Mouse (Mus musculus) heart, postnatal 25 days (tissue): Measurements from ENCODE around the gene Smarcd1. TPM values are rescaled to one million over a fixed set of nuclear protein-coding genes. Genes with fewer than 3 reads are reported as not detected.
A peak's percentile ranks its signal among the peaks of the same experiment; 100 is the strongest.
"Not testable (repeated sequence)": the region's sequence is repeated elsewhere in the genome, so short reads cannot be mapped to it uniquely, and the experiment has no call there.

Source experiments
- DNase-seq: peaks from one replicate; pipeline ENCODE4 v3.0.0; 2022; ENCODE audit warnings: low spot score
- intact Hi-C: fragments of 180-260 bp; cut with DNase I; formaldehyde crosslinking; loops from one replicate; pipeline ENCODE4 v1.15.1; 2025
- total RNA-seq, 2 experiments: library from RNA; stranded (reverse); gene quantifications; 2 replicates each; pipeline ENCODE4 v1.2.3; 2021

Smarcd1 gene
- total RNA-seq, 2 experiments from 2014 or later, result 23.5 to 25.3 TPM

- intact Hi-C loops, result loop anchor here (10.0 kb wide), 1 partner anchor 673 kb away; no protein-coding TSS in a partner anchor
- no peak for DNase-seq
Measured at GRCm38 (mm10) chr15:99678063-99678800, 23.7 kb upstream of the Smarcd1 start.

- intact Hi-C loops, result loop anchor here (10.0 kb wide), 1 partner anchor 674 kb away; no protein-coding TSS in a partner anchor
- no peak for DNase-seq
Measured at GRCm38 (mm10) chr15:99679008-99679407, 22.9 kb upstream of the Smarcd1 start.

- no peak for DNase-seq
- intact Hi-C loops, result no loop called here
Measured at GRCm38 (mm10) chr15:99682880-99683279, 19.0 kb upstream of the Smarcd1 start.

DNA sequence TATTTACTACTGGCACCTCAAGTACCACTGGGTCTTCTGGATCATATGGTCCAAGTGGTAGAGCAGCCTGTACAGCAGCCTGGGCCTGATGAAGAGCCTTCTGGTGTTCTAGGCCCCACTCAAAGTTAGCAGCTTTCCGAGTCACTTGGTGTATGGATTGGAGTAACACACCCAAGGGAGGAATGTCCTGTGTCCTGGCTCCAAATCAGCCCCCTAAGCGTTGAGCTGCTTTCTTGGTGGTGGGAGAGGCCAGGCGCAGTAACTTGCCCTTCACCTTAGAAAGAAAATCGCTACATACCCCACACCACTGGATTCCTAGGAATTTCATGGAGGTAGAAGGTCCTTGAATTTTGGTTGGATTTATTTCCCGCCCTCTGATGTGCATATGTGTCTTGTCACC lies 17.8 kb upstream of the Smarcd1 start:
- DNase-seq, result no peak
- intact Hi-C loops, result no loop called here

DNA sequence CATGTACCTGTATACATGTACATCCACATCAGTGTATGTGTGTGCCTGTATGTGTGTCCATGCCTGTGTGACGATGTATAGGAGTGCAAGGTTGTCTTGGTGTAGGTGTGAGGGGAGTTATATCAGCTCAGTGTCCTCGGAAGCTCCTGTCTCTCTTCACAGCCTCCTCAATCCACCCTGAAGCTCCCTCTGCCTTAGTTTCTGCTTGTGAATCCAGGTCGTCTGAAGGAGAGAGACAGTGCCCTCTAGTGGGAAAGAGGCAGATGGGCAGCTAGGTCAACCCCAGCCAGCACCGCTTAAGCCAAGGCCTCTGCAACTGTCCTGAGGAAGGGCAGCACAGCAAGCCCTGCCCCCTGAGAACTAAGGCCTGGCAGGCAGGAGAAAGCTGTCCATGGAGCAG lies 13.2 kb upstream of the Smarcd1 start:
- no peak for DNase-seq
- intact Hi-C loops, result loop anchor here (1.0 to 5.0 kb wide), 2 partner anchors 92 to 191 kb away; no protein-coding TSS in a partner anchor

- intact Hi-C loops, result no loop called here
- DNase-seq, result no peak
Measured at GRCm38 (mm10) chr15:99690924-99691323, 11.0 kb upstream of the Smarcd1 start.

GRCm38 (mm10) chr15:99691976-99692375 lies 10.0 kb upstream of the Smarcd1 start:
- intact Hi-C loops, result no loop called here
- no peak for DNase-seq

DNA sequence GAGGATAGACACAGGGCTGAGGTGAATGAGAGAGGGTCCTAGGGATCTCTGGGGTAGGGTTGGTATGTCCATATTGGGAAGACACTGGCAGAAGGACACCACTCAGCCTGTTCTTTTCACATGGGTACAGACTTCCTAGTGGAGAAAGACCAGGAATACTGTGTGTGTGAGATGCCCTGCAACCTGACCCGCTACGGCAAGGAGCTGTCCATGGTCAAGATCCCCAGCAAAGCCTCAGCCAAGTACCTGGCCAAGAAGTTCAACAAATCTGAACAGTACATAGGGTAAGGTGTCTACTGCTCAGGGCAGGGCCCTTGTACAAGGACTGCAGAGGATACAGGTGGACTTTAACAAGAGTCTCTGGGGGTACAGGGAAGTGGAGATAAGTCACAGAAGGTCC lies 4.6 kb upstream of the Smarcd1 start:
- DNase-seq, result no peak
- intact Hi-C loops, result no loop called here

- intact Hi-C loops, result no loop called here
- no peak for DNase-seq
Measured at GRCm38 (mm10) chr15:99698533-99699085, 3.3 kb upstream of the Smarcd1 start.

- intact Hi-C loops, result no loop called here
- no peak for DNase-seq
Measured at GRCm38 (mm10) chr15:99699715-99700114, 2.2 kb upstream of the Smarcd1 start.

DNA sequence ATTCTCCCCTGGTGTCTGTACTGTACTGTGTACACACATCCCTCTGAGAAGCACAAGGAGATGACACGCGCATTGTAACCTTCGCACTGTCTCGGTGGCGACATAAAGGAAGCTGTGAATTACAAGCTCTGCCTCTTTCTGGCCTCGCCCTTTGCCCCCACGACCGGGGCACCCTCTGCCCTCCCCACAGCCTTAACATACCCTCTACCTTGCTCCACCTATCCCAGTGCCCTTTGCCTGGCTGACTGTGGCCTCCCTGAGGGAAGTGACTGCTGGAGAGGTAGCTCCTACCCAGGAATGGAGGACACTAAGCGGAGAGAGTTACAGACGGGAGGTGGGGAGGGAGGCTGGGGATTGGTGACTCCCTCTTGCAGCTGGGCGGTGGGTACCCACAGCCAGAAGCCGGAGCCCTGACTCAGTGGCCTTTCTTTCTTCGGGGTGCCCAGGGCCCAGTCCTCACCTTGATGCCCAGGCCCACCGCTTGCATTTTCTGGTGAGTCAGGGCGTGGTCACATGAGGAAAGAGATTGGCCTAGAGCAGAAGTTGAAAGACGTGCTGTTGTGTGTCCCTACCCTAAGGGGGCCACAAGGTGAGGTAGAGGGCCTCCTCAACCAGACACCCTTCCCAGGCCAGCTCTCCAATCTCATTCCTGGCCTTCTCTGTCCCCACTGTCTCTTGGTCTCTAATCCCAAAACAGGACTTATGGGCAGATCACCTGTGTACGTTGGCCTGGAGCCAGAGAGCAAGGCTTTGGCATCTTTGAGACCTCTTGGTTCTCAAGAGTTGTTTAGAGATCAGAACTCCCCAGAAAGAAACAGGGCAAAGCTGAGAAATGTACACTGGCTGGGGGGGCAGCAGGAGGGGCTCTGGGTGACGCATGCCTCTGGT lies 1.5 kb upstream of the Smarcd1 start:
- intact Hi-C loops, result no loop called here
- no peak for DNase-seq

- DNase-seq, intact Hi-C loops: not testable (repeated sequence)
Measured at GRCm38 (mm10) chr15:99701640-99701998, 310 bp upstream of the Smarcd1 start.

DNA sequence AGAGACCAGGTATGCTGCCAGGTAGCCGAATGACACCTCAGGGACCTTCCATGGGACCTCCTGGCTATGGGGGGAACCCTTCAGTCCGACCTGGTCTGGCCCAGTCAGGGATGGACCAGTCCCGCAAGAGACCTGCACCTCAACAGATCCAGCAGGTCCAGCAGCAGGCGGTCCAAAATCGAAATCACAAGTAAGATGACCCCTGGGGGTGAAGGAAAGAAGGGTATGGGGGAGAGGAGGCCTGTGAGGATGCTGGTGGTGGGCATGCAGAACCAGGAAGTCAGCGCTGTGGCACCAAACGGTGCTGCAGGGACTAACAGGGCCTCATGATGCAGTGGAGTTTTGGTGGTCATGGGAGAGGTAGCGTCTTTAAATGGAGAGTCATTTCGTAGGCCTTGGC lies 1.2 kb downstream of the Smarcd1 start:
- intact Hi-C loops, result loop anchor here (2.0 kb wide), 1 partner anchor 70 kb away; the partner anchor contains the start of gene Cers5
- no peak for DNase-seq

- DNase-seq, result no peak
- intact Hi-C loops, result loop anchor here (2.0 kb wide), 1 partner anchor 69 kb away; the partner anchor contains the start of gene Cers5
Measured at GRCm38 (mm10) chr15:99703676-99704040, 1.7 kb downstream of the Smarcd1 start.

DNA sequence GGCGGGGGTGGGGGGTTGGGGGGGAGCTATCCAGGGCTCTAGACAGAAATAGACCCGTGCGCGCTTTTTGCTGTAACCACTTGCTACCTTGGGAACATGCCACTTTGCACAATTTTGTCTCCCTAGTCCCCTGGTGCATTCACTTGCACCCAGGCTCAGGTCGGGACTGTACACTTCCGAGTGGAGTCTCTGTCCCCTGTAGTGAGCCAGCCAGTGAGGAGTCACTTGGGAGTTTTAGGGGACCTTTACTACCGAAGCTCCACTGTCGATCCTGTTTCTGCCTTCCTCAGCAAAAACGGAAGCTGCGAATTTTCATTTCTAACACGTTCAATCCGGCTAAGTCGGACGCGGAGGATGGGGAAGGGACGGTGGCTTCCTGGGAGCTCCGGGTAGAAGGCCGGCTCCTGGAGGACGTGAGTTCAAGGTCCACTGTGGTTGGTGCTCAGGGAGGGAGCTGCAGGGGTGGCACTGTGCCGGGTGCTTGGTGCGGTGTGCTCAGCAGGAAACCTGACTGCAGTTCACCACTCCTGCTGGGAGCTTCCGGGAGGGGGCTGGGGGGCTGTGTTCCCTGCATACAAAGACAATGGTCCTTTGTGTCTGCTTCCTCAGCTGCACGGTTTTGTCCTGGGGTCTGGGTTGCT lies 2.2 kb downstream of the Smarcd1 start:
- no peak for DNase-seq
- intact Hi-C loops, result no loop called here

DNA sequence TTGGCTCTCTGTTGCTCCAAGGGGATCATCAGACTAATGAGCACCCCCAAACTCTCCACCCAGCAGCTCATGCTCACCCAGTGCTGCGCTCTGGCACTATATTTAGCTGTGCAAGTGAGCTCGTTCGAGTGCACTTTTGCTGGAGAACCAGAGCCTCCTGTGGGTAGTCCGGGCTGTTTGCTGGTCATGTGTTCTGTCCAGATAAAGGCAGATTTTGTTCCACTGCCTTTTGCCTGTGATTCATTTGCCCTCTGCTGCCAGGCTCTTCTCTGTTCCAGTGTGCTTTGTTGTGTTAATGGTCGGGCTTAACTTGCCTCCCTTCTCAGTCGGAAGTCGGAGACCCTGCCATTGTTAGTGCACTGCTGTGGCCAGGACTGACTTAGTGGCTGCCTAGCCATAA lies 3.0 kb downstream of the Smarcd1 start:
- intact Hi-C loops, result no loop called here
- DNase-seq, result no peak

GRCm38 (mm10) chr15:99705440-99706048 lies 3.6 kb downstream of the Smarcd1 start, which contains the start of gene Gm17349:
Gm17349 (minus strand) TSS chr15:99705490.
- intact Hi-C loops, result no loop called here
- DNase-seq, result peak; percentile 31

GRCm38 (mm10) chr15:99708176-99708575 lies 6.2 kb downstream of the Smarcd1 start:
- no peak for DNase-seq
- intact Hi-C loops, result no loop called here
